Mouse (Mus musculus) R1 (cell line): Measurements from ENCODE around the gene Mocs2.

Experiments
- DNase-seq: peaks from one replicate; pipeline ENCODE4 v3.0.0-alpha.2; 2018; ENCODE audit warnings: low read depth, low spot score

The Mocs2 gene

DNA sequence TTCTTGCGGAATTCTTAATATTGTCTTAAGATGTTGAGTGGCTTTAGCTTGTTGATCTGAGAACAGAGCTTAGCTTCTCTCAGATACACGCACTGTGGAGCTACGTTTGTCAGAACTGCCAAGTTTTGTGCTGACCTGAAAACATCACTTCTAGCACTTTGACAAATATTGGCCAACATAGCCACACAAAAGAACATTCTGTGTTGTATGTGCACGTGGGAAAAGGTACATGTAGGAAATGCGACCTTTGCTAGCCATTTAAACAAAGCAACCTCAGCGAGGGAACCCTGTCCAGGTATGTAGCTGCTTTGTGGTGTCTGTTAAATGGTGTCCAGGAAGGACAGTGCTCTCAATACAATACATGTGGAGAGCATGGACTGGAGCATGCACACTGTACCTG is 36.0 kb downstream of the Mocs2 start:
- no peak for DNase-seq

- no peak for DNase-seq
Observed at GRCm38 (mm10) chr13:114854428-114854827, 36.4 kb downstream of the Mocs2 start.

GRCm38 (mm10) chr13:114855573-114856268 is 37.7 kb downstream of the Mocs2 start:
- DNase-seq, result no peak

GRCm38 (mm10) chr13:114856269-114856627 is 38.2 kb downstream of the Mocs2 start:
- no peak for DNase-seq

DNA sequence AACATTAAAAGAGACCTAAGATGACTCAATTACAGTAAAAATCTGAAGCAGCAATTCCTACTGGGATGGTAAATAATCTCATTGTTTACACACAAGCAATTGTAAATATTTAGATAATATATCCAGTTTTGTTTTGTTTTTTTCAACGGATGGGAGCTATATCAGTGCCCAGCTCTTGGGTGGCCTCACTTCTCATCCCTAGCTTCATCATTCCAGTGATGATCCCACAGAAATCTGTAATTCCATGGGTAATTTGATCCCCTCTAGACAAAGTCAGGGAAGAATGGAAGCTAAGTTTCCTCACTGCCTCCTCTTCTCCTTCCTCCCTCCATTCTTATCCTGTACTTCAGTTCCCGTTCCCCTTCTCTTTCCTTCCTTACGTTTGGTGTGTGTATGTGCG is 39.5 kb downstream of the Mocs2 start:
- DNase-seq, result no peak

- no peak for DNase-seq
Observed at GRCm38 (mm10) chr13:114874738-114875137, 56.7 kb downstream of the Mocs2 start.

DNA sequence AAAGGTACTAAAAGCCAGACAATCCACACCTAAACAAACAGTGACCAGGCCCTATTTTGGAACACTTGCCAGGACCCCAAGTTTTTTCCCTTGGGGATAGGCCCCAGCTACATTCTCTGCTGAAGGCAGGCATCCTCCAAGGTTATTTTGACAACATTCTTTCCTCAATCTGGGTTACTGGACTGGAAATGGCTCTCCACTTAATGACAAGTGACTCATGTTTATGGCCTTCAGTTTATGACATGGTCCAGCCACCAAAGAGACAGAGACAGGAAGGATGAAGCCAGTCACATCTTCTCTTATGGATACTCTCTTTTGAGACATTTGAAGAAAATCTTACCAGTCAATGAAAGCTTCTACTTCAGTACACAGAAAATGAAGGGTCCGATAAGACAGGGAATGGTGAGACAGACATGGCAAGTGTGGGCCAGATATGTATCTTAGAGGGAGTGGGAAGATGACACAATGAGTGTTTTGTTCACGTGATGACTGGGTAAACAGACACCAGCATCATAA is 58.0 kb downstream of the Mocs2 start:
- DNase-seq, result no peak

- no peak for DNase-seq
Observed at GRCm38 (mm10) chr13:114878667-114879066, 60.6 kb downstream of the Mocs2 start.
